Mouse (Mus musculus) lung, adult 2 months (tissue): Measurements from ENCODE around the gene Rhbdf2.

ENCODE experiments used
- CTCF ChIP-seq: fragments of 200-500 bp; IDR thresholded peaks from 2 replicates; pipeline ENCODE4 v1.5.1; 2011; ENCODE audit warnings: mild to moderate bottlenecking, low read length, control low read depth; ENCODE audit not compliant: insufficient read depth
- POLR2A ChIP-seq: fragments of 200-500 bp; IDR thresholded peaks from 2 replicates; pipeline ENCODE4 v1.6.1; 2011; ENCODE audit warnings: low read depth, mild to moderate bottlenecking, control low read depth, low read length, borderline replicate concordance; ENCODE audit errors: extremely low read depth

GRCm38 (mm10) chr11:116586801-116587631, 39.8 kb downstream of the Rhbdf2 start:
- peak; percentile 92 for TF ChIP-seq CTCF
- TF ChIP-seq POLR2A = no peak
